Mouse (Mus musculus) ES-E14 (cell line): Measurements from ENCODE around the gene Tmcc2.

Experiments used
- CHD2 ChIP-seq: IDR thresholded peaks from 2 replicates; pipeline ENCODE4 v1.6.1; 2014; ENCODE audit warnings: mild to moderate bottlenecking, low read depth, low read length, inconsistent platforms
- HCFC1 ChIP-seq: IDR thresholded peaks from 2 replicates; pipeline ENCODE4 v1.6.1; 2012; ENCODE audit warnings: low read length, inconsistent platforms, borderline replicate concordance; ENCODE audit not compliant: insufficient read depth
- MAFK ChIP-seq: IDR thresholded peaks from 2 replicates; pipeline ENCODE4 v1.6.1; 2014; ENCODE audit warnings: mild to moderate bottlenecking, low read depth, low read length, inconsistent platforms; ENCODE audit not compliant: insufficient read depth
- ZC3H11A ChIP-seq: IDR thresholded peaks from 2 replicates; pipeline ENCODE4 v1.6.1; 2012; ENCODE audit warnings: low read depth, mild to moderate bottlenecking, inconsistent platforms, low read length, borderline replicate concordance

- TF ChIP-seq MAFK (no peak), HCFC1 (no peak), ZC3H11A (no peak), CHD2 (no peak)
These were observed 80.3 kb downstream of the Tmcc2 start for GRCm38 (mm10) chr1:132310754-132311153.
